Mouse (Mus musculus) bone marrow macrophage, adult 2 months (primary cell): ENCODE results near the gene Por.

ENCODE experiments used
- CTCF ChIP-seq: IDR thresholded peaks from 2 replicates; pipeline ENCODE4 v1.5.1; 2012; ENCODE audit warnings: low read depth, mild to moderate bottlenecking, low read length, moderate library complexity
- POLR2A ChIP-seq: IDR thresholded peaks from 2 replicates; pipeline ENCODE4 v1.6.1; 2012; ENCODE audit warnings: mild to moderate bottlenecking, low read depth, low read length, borderline replicate concordance

- TF ChIP-seq CTCF: no peak
- TF ChIP-seq POLR2A: no peak
Measured at GRCm38 (mm10) chr5:135649309-135649633, 20.6 kb upstream of the Por start.
